7 mouse cellular contexts compared by ENCODE assay signal in the genomic region with DNA sequence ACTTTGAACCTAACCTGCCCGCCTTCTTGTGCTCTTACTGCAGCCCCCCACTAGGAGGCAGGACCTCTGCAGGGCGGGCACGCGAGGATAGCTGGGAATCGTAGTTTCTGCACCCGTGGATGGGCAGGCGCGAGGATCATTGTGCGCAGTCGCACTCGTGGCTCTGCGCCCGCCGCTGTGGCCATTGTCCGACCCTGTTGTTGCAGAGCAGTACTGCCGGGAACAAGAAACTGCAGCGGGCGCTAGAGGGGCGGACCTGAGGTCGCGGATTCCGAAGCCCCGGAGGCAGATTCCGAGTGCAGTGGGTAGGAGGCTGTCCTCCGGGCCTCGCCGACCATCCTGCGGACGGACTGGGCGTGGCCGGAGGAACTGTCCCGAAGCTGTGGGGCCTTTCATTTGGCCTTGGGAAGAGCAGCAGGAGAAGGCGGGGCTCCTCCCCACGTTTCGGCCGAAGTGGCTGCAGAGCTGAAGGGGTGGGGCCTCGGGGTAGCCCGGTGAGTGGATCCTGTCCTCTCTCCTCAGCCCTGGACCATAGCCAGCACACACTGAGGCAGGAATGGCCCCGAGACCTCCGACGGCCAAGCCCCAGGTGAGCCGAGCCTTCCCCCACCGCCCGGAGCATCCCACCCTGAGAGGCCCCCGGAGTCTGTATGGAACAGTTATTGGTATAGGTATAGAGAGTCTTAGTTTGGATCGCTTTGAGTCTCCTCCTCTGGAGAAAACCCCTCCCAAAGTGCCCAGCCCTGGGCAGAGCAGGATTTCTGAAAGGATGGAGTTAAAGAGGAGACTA. TPM values are rescaled to one million over a fixed set of nuclear protein-coding genes. Genes with fewer than 3 reads are reported as not detected.
DNase-seq lines count a peak whose midpoint lies in the region; ATAC-seq and TF ChIP-seq lines count a peak whose summit lies in the region.

A gene (plus strand): TSS at position 146 of the 790 bp plus-strand sequence.

- no peaks in the 10 kb centered on the region for H3K27me3 ChIP-seq in embryonic facial prominence, embryonic 12.5 days
- H3K27me3 ChIP-seq in heart, adult 2 months (ENCODE audit: control insufficient read depth, insufficient read depth, low read length) = no peaks in the 10 kb centered on the region
- no peaks in the 10 kb centered on the region for H3K27me3 ChIP-seq in limb, embryonic 13.5 days
- H3K27me3 ChIP-seq in midbrain, embryonic 16.5 days (ENCODE audit: control insufficient read depth, insufficient read depth, low read depth, low read length) = no peaks in the 10 kb centered on the region

- peak within 1 kb of the TSS; percentile 90 for H3K9ac ChIP-seq in embryonic facial prominence, embryonic 12.5 days
- H3K9ac ChIP-seq in heart, adult 2 months (ENCODE audit: low read depth, low read length) = peak within 1 kb of the TSS; percentile 63
- peak within 1 kb of the TSS; percentile 93 for H3K9ac ChIP-seq in limb, embryonic 13.5 days
- peak within 1 kb of the TSS; percentile 95 for H3K9ac ChIP-seq in midbrain, embryonic 16.5 days (ENCODE audit: low read depth, low read length)

- 0 out of 2 replicates have a peak, but pooled peaks cover 6% of the 10 kb centered on the region for H3K9me3 ChIP-seq in embryonic facial prominence, embryonic 12.5 days
- H3K9me3 ChIP-seq in limb, embryonic 13.5 days = peaks cover 18% of the 10 kb centered on the region
- H3K9me3 ChIP-seq in midbrain, embryonic 16.5 days (replicated peaks; ENCODE audit: control insufficient read depth, low read length, poor library complexity, severe bottlenecking) = no peaks in the 10 kb centered on the region; the same call in 1 of the 2 replicates

- peaks cover 33% of the 10 kb centered on the region for H3K36me3 ChIP-seq in embryonic facial prominence, embryonic 12.5 days
- no peaks in the 10 kb centered on the region; the same call in 1 of the 2 replicates for H3K36me3 ChIP-seq in heart, adult 2 months (ENCODE audit: control insufficient read depth, insufficient read depth, low read length)
- peaks cover 33% of the 10 kb centered on the region for H3K36me3 ChIP-seq in limb, embryonic 13.5 days
- peaks cover 25% of the 10 kb centered on the region for H3K36me3 ChIP-seq in midbrain, embryonic 16.5 days (ENCODE audit: control insufficient read depth, insufficient read depth, low read length)

- ATAC-seq in embryonic facial prominence, embryonic 12.5 days (ENCODE audit: insufficient number of reproducible peaks, insufficient read depth, low FRiP score, low TSS enrichment) = peak; percentile 90
- peak; percentile 96 for ATAC-seq in limb, embryonic 13.5 days (ENCODE audit: low FRiP score, low read depth)
- ATAC-seq in midbrain, embryonic 16.5 days = peak; percentile 98

- H3K4me3 ChIP-seq in embryonic facial prominence, embryonic 12.5 days = peak within 1 kb of the TSS; percentile 80
- peak within 1 kb of the TSS; percentile 67 for H3K4me3 ChIP-seq in heart, adult 2 months
- peak within 1 kb of the TSS; percentile 71 for H3K4me3 ChIP-seq in limb, embryonic 13.5 days
- peak within 1 kb of the TSS; percentile 85 for H3K4me3 ChIP-seq in midbrain, embryonic 16.5 days (ENCODE audit: low read depth, low read length)

- peak within 1 kb of the TSS; percentile 65 for H3K4me2 ChIP-seq in embryonic facial prominence, embryonic 12.5 days (replicated peaks)
- H3K4me2 ChIP-seq in limb, embryonic 13.5 days (replicated peaks) = peak within 1 kb of the TSS; percentile 75
- H3K4me2 ChIP-seq in midbrain, embryonic 16.5 days (ENCODE audit: low read length) = peak within 1 kb of the TSS; percentile 63

- peaks cover 8% of the 10 kb centered on the region; the same call in 1 of the 2 replicates for H3K4me1 ChIP-seq in embryonic facial prominence, embryonic 12.5 days
- H3K4me1 ChIP-seq in heart, adult 2 months (ENCODE audit: control insufficient read depth, insufficient read depth, low read length) = peaks cover 2% of the 10 kb centered on the region
- H3K4me1 ChIP-seq in limb, embryonic 13.5 days = peaks cover 27% of the 10 kb centered on the region
- peaks cover 7% of the 10 kb centered on the region for H3K4me1 ChIP-seq in midbrain, embryonic 16.5 days (ENCODE audit: control insufficient read depth, insufficient read depth, low read length)

- peak; percentile 81 for TF ChIP-seq CTCF in heart, adult 2 months (IDR thresholded peaks at IDR 0.05)

- peak; percentile 64 for TF ChIP-seq POLR2A in heart, adult 2 months (IDR thresholded peaks at IDR 0.05; ENCODE audit: insufficient read depth, low read depth, low read length)

- TF ChIP-seq EP300 in heart, adult 2 months (IDR thresholded peaks at IDR 0.05; ENCODE audit: insufficient read depth, low read depth, low read length) = 0 out of 2 replicates have a peak, but pooled peaks have one; percentile 56

- intact Hi-C loops in heart, adult 2 months (cut with DNase I) = no loop called here

- DNase-seq in adrenal gland, postnatal 25 days = peak; percentile 91
- peak; percentile 93 to 96 for DNase-seq in heart, adult 2 months
- DNase-seq in kidney, adult 8-10 months = peak; percentile 94
- peak; percentile 74 to 90 for DNase-seq in spleen, postnatal 10 days (ENCODE audit: low spot score in 2 of 2)

- WGBS in embryonic facial prominence, embryonic 12.5 days = under 1% methylated on average over 46 of the region's 46 CpGs
- under 1% methylated on average over 46 of the region's 46 CpGs for WGBS in heart, adult 2 months
- under 1% methylated on average over 46 of the region's 46 CpGs for WGBS in limb, embryonic 13.5 days
- WGBS in midbrain, embryonic 16.5 days = under 1% methylated on average over 46 of the region's 46 CpGs

- peak within 1 kb of the TSS; percentile 96 for H3K27ac ChIP-seq in embryonic facial prominence, embryonic 12.5 days
- H3K27ac ChIP-seq in heart, adult 2 months = peak within 1 kb of the TSS; percentile 78
- peak within 1 kb of the TSS; percentile 95 for H3K27ac ChIP-seq in limb, embryonic 13.5 days
- H3K27ac ChIP-seq in midbrain, embryonic 16.5 days (ENCODE audit: low read length) = peak within 1 kb of the TSS; percentile 97

- no peaks in the 10 kb centered on the region for H3K79me2 ChIP-seq in heart, adult 2 months (replicated peaks; ENCODE audit: control insufficient read depth, insufficient read depth, low read length)

RNA-seq across cellular contexts. Expression of the gene that starts here (rescaled TPM):
- total RNA-seq in adrenal gland, postnatal 25 days (2021) = 5.6 and 8.3 TPM in 2 replicates
- polyA plus RNA-seq in embryonic facial prominence, embryonic 12.5 days (2016; fragmentation: Nextera tagmentation; extraction: Ambion mirVana) = 34.6 and 34.7 TPM in 2 replicates
- 1 to 10 TPM; 2.7 to 3.8 TPM for total RNA-seq in heart, adult 2 months (2021)
- polyA plus RNA-seq in heart, adult 2 months (2012; rRNA removed) = 1.8 and 2.8 TPM in 2 replicates
- 31.2 and 31.8 TPM in 2 replicates for polyA plus RNA-seq in limb, embryonic 13.5 days (2015; fragmentation: Nextera tagmentation; extraction: Ambion mirVana)
- polyA plus RNA-seq in midbrain, embryonic 16.5 days (2015; fragmentation: Nextera tagmentation; extraction: Ambion mirVana) = 45.3 and 45.9 TPM in 2 replicates

Comparison
In these comparisons a context has a peak if more than half of its experiments do, and no peak if none do; other contexts are left out.
1. Peak in every context shown above with its lines: DNase-seq, ATAC-seq, H3K4me3 ChIP-seq and H3K27ac ChIP-seq.